In genomic region chr9:108752142-108752920, GRCm38 (mm10) we compare ENCODE assay signal across 10 mouse cellular contexts.
"Had no signal": no experiment of that assay in that cellular context is flagged by ENCODE, and none has a peak within 500 bp of the region (broad histone marks: within the 10 kb centered on the region; RNA-seq: fewer than 3 reads in every experiment).

No protein-coding gene starts in this region.

- H3K4me3 ChIP-seq: kidney, embryonic 15.5 days; limb, embryonic 10.5 days; limb, embryonic 13.5 days; liver, embryonic 12.5 days; liver, embryonic 15.5 days; lung, embryonic 15.5 days; megakaryocyte, embryonic 14.5 days; midbrain, embryonic 10.5 days had no signal

- H3K27ac ChIP-seq: kidney, embryonic 15.5 days; limb, embryonic 10.5 days; limb, embryonic 13.5 days; liver, embryonic 12.5 days; liver, embryonic 15.5 days; lung, embryonic 15.5 days; midbrain, embryonic 10.5 days had no signal

- DNase-seq: layer of hippocampus, adult 9-11 months; lung, postnatal 36 days had no signal

- H3K9ac ChIP-seq: kidney, embryonic 15.5 days; limb, embryonic 13.5 days; liver, embryonic 12.5 days; liver, embryonic 15.5 days; lung, embryonic 15.5 days had no signal

- H3K4me1 ChIP-seq: kidney, embryonic 15.5 days; limb, embryonic 10.5 days; limb, embryonic 13.5 days; lung, embryonic 15.5 days had no signal

- H3K27me3 ChIP-seq: kidney, embryonic 15.5 days; limb, embryonic 13.5 days; liver, embryonic 15.5 days; lung, embryonic 15.5 days had no signal

- H3K9me3 ChIP-seq: kidney, embryonic 15.5 days; limb, embryonic 10.5 days; limb, embryonic 13.5 days; liver, embryonic 12.5 days; liver, embryonic 15.5 days; lung, embryonic 15.5 days; megakaryocyte, embryonic 14.5 days; midbrain, embryonic 10.5 days had no signal
